ENCODE assay signal across 8 mouse cellular contexts in the genomic region with DNA sequence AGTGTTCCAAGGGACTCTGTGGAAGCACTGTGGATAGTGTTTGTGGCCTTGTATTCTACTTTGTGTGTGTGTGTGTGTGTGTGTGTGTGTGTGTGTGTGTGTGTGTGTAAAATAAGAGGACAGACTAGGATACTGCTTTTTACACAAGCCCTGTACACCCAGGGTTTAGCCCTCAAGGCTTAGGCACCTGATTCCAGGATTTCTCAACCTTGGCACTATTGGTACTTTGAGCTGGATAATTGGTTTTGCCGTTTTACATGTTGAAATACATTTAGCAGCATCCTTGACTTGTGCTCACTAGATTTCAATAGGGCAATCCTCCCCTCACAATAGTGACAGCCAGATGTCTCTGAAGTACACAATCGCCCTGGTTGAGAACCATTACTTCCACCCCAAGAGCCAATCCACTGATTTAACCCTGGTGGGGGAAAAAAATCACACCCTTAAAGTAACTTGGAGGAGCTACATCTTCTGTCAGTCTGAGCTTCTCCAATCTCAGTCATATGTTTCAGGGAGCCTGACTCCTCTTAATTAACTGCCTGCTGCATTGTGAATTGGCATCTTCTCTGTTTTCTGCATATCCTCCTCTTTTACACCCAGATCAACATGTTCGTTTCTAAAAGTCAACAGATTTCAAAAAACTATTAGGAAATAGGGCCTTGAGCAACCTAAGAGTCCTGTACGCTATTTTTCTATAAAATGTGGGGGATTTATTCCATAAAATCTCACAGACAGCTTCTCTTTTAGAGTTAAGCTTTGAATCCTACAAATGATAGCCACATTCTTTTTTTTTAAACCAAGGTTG. TPM values are rescaled to one million over a fixed set of nuclear protein-coding genes. Genes with fewer than 3 reads are reported as not detected.
DNase-seq lines count a peak whose midpoint lies in the region; ATAC-seq and TF ChIP-seq lines count a peak whose summit lies in the region.

No protein-coding gene starts in this region.

- H3K4me3 ChIP-seq in heart, adult 2 months: no peak overlapping the region
- H3K4me3 ChIP-seq in testis, adult 2 months (ENCODE audit: control insufficient read depth, low read depth, low read length): no peak overlapping the region
- H3K4me3 ChIP-seq in liver, embryonic 15.5 days (replicated peaks): no peak overlapping the region
- H3K4me3 ChIP-seq in stomach, postnatal 0 days (ENCODE audit: low read depth, low read length): no peak overlapping the region

- no peak for TF ChIP-seq POLR2A in heart, adult 2 months (IDR thresholded peaks at IDR 0.05; ENCODE audit: insufficient read depth, low read depth, low read length)
- TF ChIP-seq POLR2A in testis, adult 2 months (IDR thresholded peaks at IDR 0.05; ENCODE audit: control insufficient read depth, low read depth, low read length): no peak

- intact Hi-C loops in heart, adult 2 months (cut with DNase I): loop anchor here (5.0 kb wide), 1 partner anchor 98 kb away; no protein-coding TSS in a partner anchor

- H3K9ac ChIP-seq in heart, adult 2 months (ENCODE audit: low read depth, low read length): no peak overlapping the region
- no peak overlapping the region for H3K9ac ChIP-seq in liver, embryonic 15.5 days
- H3K9ac ChIP-seq in stomach, postnatal 0 days (ENCODE audit: low read length): 0 out of 2 replicates have a peak overlapping the region, but pooled peaks have one; percentile 9

- H3K27me3 ChIP-seq in heart, adult 2 months (ENCODE audit: control insufficient read depth, insufficient read depth, low read length): no peaks in the 10 kb centered on the region
- no peaks in the 10 kb centered on the region; the same call in 1 of the 2 replicates for H3K27me3 ChIP-seq in testis, adult 2 months (ENCODE audit: control insufficient read depth, insufficient read depth, low read length)
- H3K27me3 ChIP-seq in liver, embryonic 15.5 days: peaks cover 42% of the 10 kb centered on the region
- H3K27me3 ChIP-seq in stomach, postnatal 0 days (ENCODE audit: control insufficient read depth, insufficient read depth, low read length): no peaks in the 10 kb centered on the region

- no peaks in the 10 kb centered on the region for H3K36me3 ChIP-seq in heart, adult 2 months (ENCODE audit: control insufficient read depth, insufficient read depth, low read length)
- H3K36me3 ChIP-seq in testis, adult 2 months (ENCODE audit: control insufficient read depth, insufficient read depth, low read length): no peaks in the 10 kb centered on the region
- H3K36me3 ChIP-seq in liver, embryonic 15.5 days (replicated peaks): no peaks in the 10 kb centered on the region
- no peaks in the 10 kb centered on the region for H3K36me3 ChIP-seq in stomach, postnatal 0 days (ENCODE audit: control insufficient read depth, insufficient read depth, low read length)

- peak overlapping the region; percentile 65; the same call in 1 of the 2 replicates for H3K4me2 ChIP-seq in liver, embryonic 15.5 days
- no peak overlapping the region; the same call in 1 of the 2 replicates for H3K4me2 ChIP-seq in stomach, postnatal 0 days (replicated peaks; ENCODE audit: low read depth)

- DNase-seq in heart, adult 2 months: no peak
- DNase-seq in heart, adult 18-20 months: no peak
- DNase-seq in testis, postnatal 14 days (ENCODE audit: low spot score): no peak
- DNase-seq in stomach, postnatal 0 days (ENCODE audit: low spot score): no peak
- no peak for DNase-seq in gastrocnemius, adult 18-20 months (ENCODE audit: low spot score)
- DNase-seq in natural killer cell, adult 2 months (ENCODE audit: low spot score in 2 of 2): no peak

- H3K4me1 ChIP-seq in heart, adult 2 months (ENCODE audit: control insufficient read depth, insufficient read depth, low read length): peaks cover 10% of the 10 kb centered on the region
- no peaks in the 10 kb centered on the region; the same call in none of the 2 replicates for H3K4me1 ChIP-seq in testis, adult 2 months (ENCODE audit: control insufficient read depth, insufficient read depth, low read length)
- H3K4me1 ChIP-seq in liver, embryonic 15.5 days (replicated peaks): no peaks in the 10 kb centered on the region; the same call in 1 of the 2 replicates
- H3K4me1 ChIP-seq in stomach, postnatal 0 days (replicated peaks; ENCODE audit: control insufficient read depth, insufficient read depth): peaks cover 5% of the 10 kb centered on the region

- no peak overlapping the region; the same call in 1 of the 2 replicates for H3K27ac ChIP-seq in heart, adult 2 months
- H3K27ac ChIP-seq in testis, adult 2 months (ENCODE audit: control insufficient read depth, insufficient read depth, low read depth, low read length): 0 out of 2 replicates have a peak overlapping the region, but pooled peaks have one; percentile 1
- peak overlapping the region; percentile 79; the same call in 1 of the 2 replicates for H3K27ac ChIP-seq in liver, embryonic 15.5 days (replicated peaks)
- H3K27ac ChIP-seq in stomach, postnatal 0 days (replicated peaks): peak overlapping the region; percentile 98; the same call in 1 of the 2 replicates

- H3K9me3 ChIP-seq in liver, embryonic 15.5 days (replicated peaks): no peaks in the 10 kb centered on the region
- no peaks in the 10 kb centered on the region for H3K9me3 ChIP-seq in stomach, postnatal 0 days (ENCODE audit: control insufficient read depth, low read length)

- H3K79me2 ChIP-seq in heart, adult 2 months (replicated peaks; ENCODE audit: control insufficient read depth, insufficient read depth, low read length): peaks cover 9% of the 10 kb centered on the region

- 70% methylated on average over 4 of the region's 4 CpGs for WGBS in heart, adult 2 months
- 47% methylated on average over 4 of the region's 4 CpGs for WGBS in liver, embryonic 15.5 days (ENCODE audit: insufficient replicate concordance)
- 69% methylated on average over 4 of the region's 4 CpGs for WGBS in stomach, postnatal 0 days

- TF ChIP-seq CTCF in heart, adult 2 months (IDR thresholded peaks at IDR 0.05): peak; percentile 8; the same call in 1 of the 2 replicates
- no peak for TF ChIP-seq CTCF in testis, adult 2 months (IDR thresholded peaks at IDR 0.05; ENCODE audit: control insufficient read depth, insufficient read depth, insufficient replicate concordance, low read depth, low read length)
- TF ChIP-seq CTCF in stomach, postnatal 0 days (IDR thresholded peaks at IDR 0.05; ENCODE audit: low read depth): no peak

- no peak for ATAC-seq in liver, embryonic 15.5 days (ENCODE audit: insufficient read depth)
- ATAC-seq in stomach, postnatal 0 days (ENCODE audit: low FRiP score, low TSS enrichment): no peak

- TF ChIP-seq EP300 in heart, adult 2 months (IDR thresholded peaks at IDR 0.05; ENCODE audit: insufficient read depth, low read depth, low read length): no peak
- no peak for TF ChIP-seq EP300 in stomach, postnatal 0 days (optimal IDR thresholded peaks at IDR 0.05)

RNA-seq across cellular contexts. Expression of a gene that starts 1.9 kb away (rescaled TPM):
- total RNA-seq in heart, adult 2 months (2021): 1 to 10 TPM; 2.2 to 3.3 TPM
- polyA plus RNA-seq in heart, adult 2 months (2012; rRNA removed): 3.0 and 5.1 TPM in 2 replicates
- 1 to 10 TPM; 3.4 to 4.2 TPM for total RNA-seq in heart, adult 18-20 months (2021)
- polyA plus RNA-seq in testis, adult 2 months (2012; rRNA removed): 6.6 and 7.0 TPM in 2 replicates
- 1.9 and 2.9 TPM in 2 replicates for polyA plus RNA-seq in liver, embryonic 15.5 days (2015; fragmentation: Nextera tagmentation; extraction: Ambion mirVana)
- polyA plus RNA-seq in stomach, postnatal 0 days (2015; fragmentation: Nextera tagmentation; extraction: Ambion mirVana): 5.2 and 6.1 TPM in 2 replicates
- total RNA-seq in gastrocnemius, adult 18-20 months (2021): 1 to 10 TPM; 2.1 to 3.1 TPM

RNA-seq across cellular contexts. Expression of a gene that starts 2.1 kb away (rescaled TPM):
- total RNA-seq in heart, adult 2 months (2021): 10 to 100 TPM; 14.6 to 15.7 TPM
- 7.4 and 12.1 TPM in 2 replicates for polyA plus RNA-seq in heart, adult 2 months (2012; rRNA removed)
- 10 to 100 TPM; 13.5 to 14.0 TPM for total RNA-seq in heart, adult 18-20 months (2021)
- 2.0 and 2.3 TPM in 2 replicates for polyA plus RNA-seq in testis, adult 2 months (2012; rRNA removed)
- polyA plus RNA-seq in liver, embryonic 15.5 days (2015; fragmentation: Nextera tagmentation; extraction: Ambion mirVana): 2.7 and 2.8 TPM in 2 replicates
- polyA plus RNA-seq in stomach, postnatal 0 days (2015; fragmentation: Nextera tagmentation; extraction: Ambion mirVana): 5.0 and 5.1 TPM in 2 replicates
- total RNA-seq in gastrocnemius, adult 18-20 months (2021): 10 to 100 TPM; 20.6 to 26.8 TPM
